Mouse (Mus musculus): ENCODE results near the gene Gstcd. TPM values are rescaled to one million over a fixed set of nuclear protein-coding genes. Genes with fewer than 3 reads are reported as not detected.

Gene Gstcd
- total and polyA plus RNA-seq, 2 experiments from 2014 or later = 1.2 to 4.4 TPM

GRCm38 (mm10) chr3:132962631-132963361 is 129.0 kb downstream of the Gstcd start:
- Histone ChIP-seq H3K4me1 (ENCODE audit: control insufficient read depth, insufficient read depth) (no peaks in the 10 kb centered on the region), H3K9ac (replicated peaks; ENCODE audit: low read depth, low read length) (no peak overlapping the region), H3K36me3 (replicated peaks; ENCODE audit: control insufficient read depth, insufficient read depth, low read length) (no peaks in the 10 kb centered on the region), H3K9me3 (replicated peaks; ENCODE audit: control insufficient read depth, low read length) (no peaks in the 10 kb centered on the region), H3K27me3 (ENCODE audit: control insufficient read depth, insufficient read depth, low read length) (no peaks in the 10 kb centered on the region), H3K4me2 (ENCODE audit: low read depth, low read length) (no peak overlapping the region), H3K4me3 (ENCODE audit: low read depth, low read length) (no peak overlapping the region), H3K27ac (ENCODE audit: low read depth) (no peak overlapping the region)
- DNase-seq (ENCODE audit: low spot score) (no peak), ATAC-seq (ENCODE audit: insufficient read depth, low read depth) (no peak)
- TF ChIP-seq EP300 (IDR thresholded peaks at IDR 0.05; ENCODE audit: low read depth) (no peak), CTCF (IDR thresholded peaks at IDR 0.05; ENCODE audit: low read depth) (no peak)
- 76% methylated on average over 7 of the region's 7 CpGs for WGBS

- WGBS = 13% methylated on average over 7 of the region's 7 CpGs
- ATAC-seq (ENCODE audit: insufficient read depth, low read depth) (peak; percentile 33; the same call in 1 of the 2 replicates), DNase-seq (ENCODE audit: low spot score) (no peak)
- H3K9ac ChIP-seq (replicated peaks; ENCODE audit: low read depth, low read length) = no peak overlapping the region; the same call in 1 of the 2 replicates
- TF ChIP-seq CTCF (IDR thresholded peaks at IDR 0.05; ENCODE audit: low read depth) (no peak), EP300 (IDR thresholded peaks at IDR 0.05; ENCODE audit: low read depth) (no peak)
- H3K4me2 ChIP-seq (ENCODE audit: low read depth, low read length) = peak overlapping the region; percentile 100
- no peaks in the 10 kb centered on the region for H3K9me3 ChIP-seq (replicated peaks; ENCODE audit: control insufficient read depth, low read length)
- no peak overlapping the region for H3K27ac ChIP-seq (ENCODE audit: low read depth)
- peak overlapping the region; percentile 79 for H3K4me3 ChIP-seq (ENCODE audit: low read depth, low read length)
- H3K4me1 ChIP-seq (ENCODE audit: control insufficient read depth, insufficient read depth) = peaks cover 5% of the 10 kb centered on the region
- no peaks in the 10 kb centered on the region for H3K36me3 ChIP-seq (replicated peaks; ENCODE audit: control insufficient read depth, insufficient read depth, low read length)
- peaks cover 19% of the 10 kb centered on the region for H3K27me3 ChIP-seq (ENCODE audit: control insufficient read depth, insufficient read depth, low read length)
Observed at GRCm38 (mm10) chr3:132950529-132950880, 141.3 kb downstream of the Gstcd start.

- under 1% methylated on average over 56 of the region's 82 CpGs for WGBS
- Histone ChIP-seq H3K4me2 (ENCODE audit: low read depth, low read length) (peak within 1 kb of the TSS; percentile 100), H3K4me3 (ENCODE audit: low read depth, low read length) (peak within 1 kb of the TSS; percentile 79), H3K27ac (ENCODE audit: low read depth) (no peak within 1 kb of the TSS), H3K9ac (replicated peaks; ENCODE audit: low read depth, low read length) (peak within 1 kb of the TSS; percentile 47), H3K36me3 (replicated peaks; ENCODE audit: control insufficient read depth, insufficient read depth, low read length) (no peaks in the 10 kb centered on the region), H3K27me3 (ENCODE audit: control insufficient read depth, insufficient read depth, low read length) (peaks cover 19% of the 10 kb centered on the region), H3K9me3 (replicated peaks; ENCODE audit: control insufficient read depth, low read length) (no peaks in the 10 kb centered on the region), H3K4me1 (ENCODE audit: control insufficient read depth, insufficient read depth) (peaks cover 5% of the 10 kb centered on the region)
- TF ChIP-seq CTCF (IDR thresholded peaks at IDR 0.05; ENCODE audit: low read depth) (no peak; the same call in 1 of the 2 replicates), EP300 (IDR thresholded peaks at IDR 0.05; ENCODE audit: low read depth) (no peak)
- peak; percentile 24 for DNase-seq (ENCODE audit: low spot score)
- peak; percentile 69 for ATAC-seq (ENCODE audit: insufficient read depth, low read depth)
Observed at GRCm38 (mm10) chr3:132949791-132950528, 141.9 kb downstream of the Gstcd start, which contains the start of gene Npnt. TSS of gene Npnt (minus strand) at chr3:132950291.

GRCm38 (mm10) chr3:132949380-132949790 is 142.4 kb downstream of the Gstcd start:
- Histone ChIP-seq H3K4me2 (ENCODE audit: low read depth, low read length) (peak overlapping the region; percentile 100), H3K27ac (ENCODE audit: low read depth) (no peak overlapping the region), H3K4me3 (ENCODE audit: low read depth, low read length) (peak overlapping the region; percentile 79), H3K9ac (replicated peaks; ENCODE audit: low read depth, low read length) (peak overlapping the region; percentile 47; the same call in 1 of the 2 replicates), H3K9me3 (replicated peaks; ENCODE audit: control insufficient read depth, low read length) (no peaks in the 10 kb centered on the region), H3K27me3 (ENCODE audit: control insufficient read depth, insufficient read depth, low read length) (peaks cover 19% of the 10 kb centered on the region), H3K36me3 (replicated peaks; ENCODE audit: control insufficient read depth, insufficient read depth, low read length) (no peaks in the 10 kb centered on the region), H3K4me1 (ENCODE audit: control insufficient read depth, insufficient read depth) (peaks cover 5% of the 10 kb centered on the region)
- TF ChIP-seq CTCF (IDR thresholded peaks at IDR 0.05; ENCODE audit: low read depth) = no peak
- no peak for TF ChIP-seq EP300 (IDR thresholded peaks at IDR 0.05; ENCODE audit: low read depth)
- WGBS = under 1% methylated on average over 25 of the region's 26 CpGs
- DNase-seq (ENCODE audit: low spot score) (no peak), ATAC-seq (ENCODE audit: insufficient read depth, low read depth) (0 out of 2 replicates have a peak, but pooled peaks have one; percentile 12)

- H3K9ac ChIP-seq (replicated peaks; ENCODE audit: low read depth, low read length) = no peak overlapping the region
- H3K36me3 ChIP-seq (replicated peaks; ENCODE audit: control insufficient read depth, insufficient read depth, low read length) = no peaks in the 10 kb centered on the region
- DNase-seq (ENCODE audit: low spot score) (no peak), ATAC-seq (ENCODE audit: insufficient read depth, low read depth) (no peak)
- H3K27me3 ChIP-seq (ENCODE audit: control insufficient read depth, insufficient read depth, low read length) = peaks cover 19% of the 10 kb centered on the region
- TF ChIP-seq EP300 (IDR thresholded peaks at IDR 0.05; ENCODE audit: low read depth) = no peak
- no peak for TF ChIP-seq CTCF (IDR thresholded peaks at IDR 0.05; ENCODE audit: low read depth)
- WGBS = 17% methylated on average over 7 of the region's 7 CpGs
- H3K4me3 ChIP-seq (ENCODE audit: low read depth, low read length) = no peak overlapping the region
- H3K4me2 ChIP-seq (ENCODE audit: low read depth, low read length) = no peak overlapping the region
- H3K4me1 ChIP-seq (ENCODE audit: control insufficient read depth, insufficient read depth) = peaks cover 5% of the 10 kb centered on the region
- no peaks in the 10 kb centered on the region for H3K9me3 ChIP-seq (replicated peaks; ENCODE audit: control insufficient read depth, low read length)
- H3K27ac ChIP-seq (ENCODE audit: low read depth) = no peak overlapping the region
Observed at GRCm38 (mm10) chr3:132948298-132948795, 143.5 kb downstream of the Gstcd start.

Data from heart, postnatal 0 days (tissue).